Mouse (Mus musculus) spleen, adult 2 months (tissue): ENCODE data around the gene Ddx49.

Source experiments
- CTCF ChIP-seq: fragments of 200-500 bp; IDR thresholded peaks from 2 replicates; pipeline ENCODE4 v1.5.1; 2011; ENCODE audit warnings: mild to moderate bottlenecking, inconsistent platforms; ENCODE audit not compliant: insufficient read depth, insufficient read length, insufficient replicate concordance; ENCODE audit errors: extremely low read depth
- POLR2A ChIP-seq: fragments of 200-500 bp; IDR thresholded peaks from 2 replicates; pipeline ENCODE4 v1.6.1; 2011; ENCODE audit warnings: low read depth, low read length, inconsistent platforms

DNA sequence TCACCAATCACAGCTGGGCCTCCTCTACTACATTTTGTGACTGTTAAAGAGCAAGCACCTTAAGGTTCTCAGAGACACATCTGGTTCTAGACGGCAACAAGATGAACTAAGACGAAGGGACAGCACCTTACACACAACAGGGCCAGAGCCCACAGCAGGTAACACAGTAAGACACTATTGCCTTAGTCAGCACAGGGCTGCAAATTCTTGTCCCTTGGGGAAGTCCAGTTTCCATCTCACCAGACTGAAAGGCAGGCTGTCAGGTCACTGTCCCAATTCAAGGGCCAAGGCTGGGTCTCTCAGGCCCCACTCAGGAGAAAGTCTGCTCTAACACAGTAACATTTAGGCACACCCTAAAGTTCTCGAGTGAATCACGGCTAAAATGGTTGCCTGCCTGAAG, 45.2 kb upstream of the Ddx49 start:
- no peak for TF ChIP-seq POLR2A
- TF ChIP-seq CTCF, result no peak
